Mouse (Mus musculus): ENCODE measurements at regions not wholly inside any gene's neighbourhood (a gene's known extent, or its start where the extent isn't known, plus 50 kb on each side); places are given as distances from the start of the nearest gene placed in this dataset.

DNA sequence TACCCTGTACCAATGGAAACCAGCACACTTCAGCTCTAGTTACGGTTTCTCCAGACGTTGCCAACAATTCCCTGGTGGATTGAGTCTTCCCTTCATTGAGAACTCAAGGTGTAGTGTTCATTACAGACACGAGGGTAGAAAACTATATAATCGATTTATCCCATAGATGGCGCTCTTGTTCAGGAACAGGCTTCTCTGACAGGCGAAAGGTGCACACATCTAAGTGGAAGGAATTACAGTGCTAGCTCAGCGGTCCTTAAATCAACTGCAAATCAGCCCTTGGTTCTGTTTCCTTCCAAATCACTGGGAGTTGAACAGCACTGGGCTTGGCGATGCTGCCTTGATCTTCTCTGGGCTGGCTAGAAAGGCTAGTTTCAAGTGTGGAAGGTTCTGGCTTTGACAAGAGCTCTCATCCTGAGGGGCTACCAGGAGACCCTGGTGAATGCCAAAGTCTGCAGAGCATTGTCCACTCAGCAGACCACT is 161.1 kb downstream of the March11 start:
- DNase-seq = peak; percentile 9

GRCm38 (mm10) chr15:26487378-26487777 is 178.5 kb downstream of the March11 start:
- DNase-seq = no peak
